Mouse (Mus musculus) hindbrain, embryonic 16.5 days (tissue): ENCODE measurements around the gene Nrxn3. TPM values are rescaled to one million over a fixed set of nuclear protein-coding genes. Genes with fewer than 3 reads are reported as not detected.

Experiments used
- ATAC-seq: fragments of 200-750 bp; cut with Nextera tagmentation; 2 replicates; pipeline ENCODE4 v1.8.0; 2017; ENCODE audit warnings: moderate TSS enrichment, moderate library complexity
- H3K27ac ChIP-seq: fragments of 300-500 bp; sonication (generic); 2 replicates; pipeline ENCODE4 v1.5.1; 2014; ENCODE audit warnings: low read depth, mild to moderate bottlenecking, control low read depth, low read length, moderate library complexity
- H3K27me3 ChIP-seq: fragments of 300-500 bp; sonication (generic); replicated peaks from 2 replicates; pipeline ENCODE4 v1.6.1; 2014; ENCODE audit warnings: low read length; ENCODE audit not compliant: control insufficient read depth, insufficient read depth
- H3K36me3 ChIP-seq: fragments of 300-500 bp; sonication (generic); 2 replicates; pipeline ENCODE4 v1.6.1; 2014; ENCODE audit warnings: mild to moderate bottlenecking, low read length, moderate library complexity, mixed read lengths; ENCODE audit not compliant: control insufficient read depth, insufficient read depth
- H3K4me1 ChIP-seq: fragments of 300-500 bp; sonication (generic); 2 replicates; pipeline ENCODE4 v1.6.1; 2014; ENCODE audit warnings: low read depth, low read length; ENCODE audit not compliant: control insufficient read depth, insufficient read depth
- H3K4me2 ChIP-seq: fragments of 300-500 bp; sonication (generic); 2 replicates; pipeline ENCODE4 v1.6.1; 2014; ENCODE audit warnings: mild to moderate bottlenecking, low read length, control low read depth, moderate library complexity
- H3K4me3 ChIP-seq: fragments of 300-500 bp; sonication (generic); 2 replicates; pipeline ENCODE4 v1.5.1; 2014; ENCODE audit warnings: mild to moderate bottlenecking, low read length, control low read depth, moderate library complexity
- H3K9ac ChIP-seq: fragments of 300-500 bp; sonication (generic); 2 replicates; pipeline ENCODE4 v1.6.1; 2014; ENCODE audit warnings: low read depth, mild to moderate bottlenecking, control low read depth, low read length, moderate library complexity
- H3K9me3 ChIP-seq: fragments of 300-500 bp; sonication (generic); 2 replicates; pipeline ENCODE4 v1.6.1; 2014; ENCODE audit warnings: mild to moderate bottlenecking, low read length, moderate library complexity; ENCODE audit not compliant: control insufficient read depth
- WGBS: fragments of 180-500 bp; shearing (Covaris S2); extraction: QIAGEN DNeasy Blood & Tissue Kit; methylation state at CpG from one replicate; pipeline ENCODE4 v1.1.7; 2014; 5-methylcytosine and 5-hydroxymethylcytosine counted together
- polyA plus RNA-seq: library from polyadenylated mRNA; unstranded; fragments of >200 nt; fragmentation: Nextera tagmentation; extraction: Ambion mirVana; gene quantifications from 2 replicates; pipeline ENCODE4 v1.2.1, GENCODE M21; 2015

Nrxn3 gene
- polyA plus RNA-seq, 1 experiment from 2014 or later: 99.6 TPM

DNA sequence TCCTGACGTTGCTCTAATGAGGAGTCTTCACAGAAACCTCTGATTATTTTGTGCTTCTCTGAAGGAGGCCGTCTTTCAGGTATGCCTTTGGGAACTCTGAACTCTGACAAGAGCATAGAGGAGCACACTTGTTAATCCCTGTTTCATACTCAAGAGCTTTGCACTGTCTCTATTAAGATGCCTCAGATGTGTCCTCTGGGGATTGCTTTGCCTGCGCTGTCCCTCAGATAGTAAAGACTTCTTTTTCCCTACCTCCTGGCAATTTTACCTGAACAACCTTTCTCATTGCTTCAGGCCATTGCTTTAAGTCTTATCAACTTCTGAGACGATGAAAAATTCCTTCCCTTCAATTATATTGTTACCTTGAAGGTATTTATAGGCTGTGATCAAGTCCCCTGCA, 1272.7 kb downstream of the Nrxn3 start:
- 74% methylated on average over 4 of the region's 4 CpGs for WGBS

GRCm38 (mm10) chr12:90010280-90010679, 1287.6 kb downstream of the Nrxn3 start:
- no peak overlapping the region for H3K27ac ChIP-seq
- no peak overlapping the region for H3K9ac ChIP-seq
- no peaks in the 10 kb centered on the region for H3K36me3 ChIP-seq
- 82% methylated on average over 2 of the region's 2 CpGs for WGBS
- no peaks in the 10 kb centered on the region for H3K4me1 ChIP-seq
- H3K4me3 ChIP-seq: no peak overlapping the region
- H3K9me3 ChIP-seq: no peaks in the 10 kb centered on the region
- H3K4me2 ChIP-seq: no peak overlapping the region
- ATAC-seq: no peak
- H3K27me3 ChIP-seq: no peaks in the 10 kb centered on the region

More for the DNA sequence above, 1272.7 kb downstream of the Nrxn3 start:
- Histone ChIP-seq H3K27ac (no peak overlapping the region), H3K36me3 (no peaks in the 10 kb centered on the region), H3K4me2 (no peak overlapping the region), H3K9ac (no peak overlapping the region), H3K4me1 (no peaks in the 10 kb centered on the region), H3K9me3 (no peaks in the 10 kb centered on the region), H3K27me3 (no peaks in the 10 kb centered on the region), H3K4me3 (no peak overlapping the region)
- no peak for ATAC-seq

GRCm38 (mm10) chr12:90013958-90014357, 1291.3 kb downstream of the Nrxn3 start:
- no peak overlapping the region for H3K4me2 ChIP-seq
- H3K27ac ChIP-seq: no peak overlapping the region
- no peak overlapping the region for H3K9ac ChIP-seq
- ATAC-seq: no peak
- no peaks in the 10 kb centered on the region for H3K4me1 ChIP-seq
- 31% methylated on average over 2 of the region's 2 CpGs for WGBS
- no peaks in the 10 kb centered on the region for H3K9me3 ChIP-seq
- no peaks in the 10 kb centered on the region for H3K36me3 ChIP-seq
- no peaks in the 10 kb centered on the region for H3K27me3 ChIP-seq
- H3K4me3 ChIP-seq: no peak overlapping the region

GRCm38 (mm10) chr12:90027023-90027422, 1304.3 kb downstream of the Nrxn3 start:
- peak; percentile 56; the same call in 1 of the 2 replicates for ATAC-seq
- no peaks in the 10 kb centered on the region for H3K36me3 ChIP-seq
- H3K27ac ChIP-seq: no peak overlapping the region
- H3K4me3 ChIP-seq: no peak overlapping the region
- no peaks in the 10 kb centered on the region for H3K27me3 ChIP-seq
- H3K9ac ChIP-seq: no peak overlapping the region
- H3K9me3 ChIP-seq: no peaks in the 10 kb centered on the region
- no peaks in the 10 kb centered on the region for H3K4me1 ChIP-seq
- no peak overlapping the region for H3K4me2 ChIP-seq
- 54% methylated on average over 3 of the region's 3 CpGs for WGBS

DNA sequence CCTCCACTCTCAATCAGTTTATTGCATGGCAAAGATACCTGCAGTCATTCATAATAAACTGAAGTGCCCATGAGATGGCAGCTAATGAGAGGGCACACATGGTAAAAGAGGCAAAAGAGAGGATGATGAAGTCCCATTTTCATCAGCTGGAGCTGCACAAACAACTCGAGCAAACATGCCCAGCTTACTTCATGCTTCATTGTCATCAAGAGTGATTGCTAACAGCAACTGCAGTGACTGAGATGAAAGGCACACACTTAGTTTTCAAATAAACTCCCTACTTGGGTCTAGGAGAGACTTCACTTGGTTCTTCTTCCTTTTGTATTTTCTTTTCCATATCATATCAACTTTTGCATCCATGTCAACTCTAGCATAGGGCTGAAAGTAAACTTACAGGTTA, 1318.4 kb downstream of the Nrxn3 start:
- 57% methylated on average over 1 of the region's 1 CpGs for WGBS
- Histone ChIP-seq H3K9me3 (no peaks in the 10 kb centered on the region), H3K4me2 (no peak overlapping the region)

GRCm38 (mm10) chr12:90056256-90056655, 1333.6 kb downstream of the Nrxn3 start:
- H3K4me3 ChIP-seq: no peak overlapping the region
- no peak for ATAC-seq
- WGBS: 93% methylated on average over 5 of the region's 5 CpGs
- no peak overlapping the region for H3K27ac ChIP-seq
- no peak overlapping the region for H3K9ac ChIP-seq
- no peaks in the 10 kb centered on the region for H3K36me3 ChIP-seq
- H3K9me3 ChIP-seq: no peaks in the 10 kb centered on the region
- H3K4me2 ChIP-seq: no peak overlapping the region
- H3K4me1 ChIP-seq: no peaks in the 10 kb centered on the region
- no peaks in the 10 kb centered on the region for H3K27me3 ChIP-seq

More for the DNA sequence above, 1318.4 kb downstream of the Nrxn3 start:
- Histone ChIP-seq H3K4me3 (no peak overlapping the region), H3K27ac (no peak overlapping the region), H3K36me3 (no peaks in the 10 kb centered on the region), H3K27me3 (no peaks in the 10 kb centered on the region), H3K9ac (no peak overlapping the region), H3K4me1 (no peaks in the 10 kb centered on the region)
- ATAC-seq: no peak

DNA sequence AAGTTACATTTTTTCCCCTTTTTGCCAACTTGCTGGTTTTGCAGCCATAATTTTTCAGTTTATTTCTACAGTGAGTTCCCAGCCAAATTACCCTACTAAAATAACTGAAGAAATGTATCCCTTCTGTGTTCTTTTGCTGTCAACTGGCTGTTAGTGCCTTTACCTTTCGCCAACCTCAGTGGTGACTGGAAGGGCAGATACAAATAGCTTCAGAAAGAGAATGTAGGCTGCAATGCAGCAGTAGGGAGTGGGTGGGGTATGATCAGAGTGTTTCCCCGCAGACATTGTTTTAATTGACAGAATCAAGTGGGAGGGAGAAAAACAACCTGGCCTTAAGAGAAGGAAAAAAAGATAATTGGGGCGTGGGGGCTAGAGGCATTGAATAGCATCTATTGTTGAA, 1337.1 kb downstream of the Nrxn3 start:
- WGBS: 77% methylated on average over 3 of the region's 3 CpGs
- no peak overlapping the region for H3K27ac ChIP-seq
- no peak overlapping the region for H3K4me2 ChIP-seq
- no peaks in the 10 kb centered on the region for H3K9me3 ChIP-seq
- no peaks in the 10 kb centered on the region for H3K27me3 ChIP-seq
- H3K9ac ChIP-seq: no peak overlapping the region
- H3K4me1 ChIP-seq: no peaks in the 10 kb centered on the region; the same call in 1 of the 2 replicates
- ATAC-seq: no peak
- H3K36me3 ChIP-seq: no peaks in the 10 kb centered on the region
- H3K4me3 ChIP-seq: no peak overlapping the region

DNA sequence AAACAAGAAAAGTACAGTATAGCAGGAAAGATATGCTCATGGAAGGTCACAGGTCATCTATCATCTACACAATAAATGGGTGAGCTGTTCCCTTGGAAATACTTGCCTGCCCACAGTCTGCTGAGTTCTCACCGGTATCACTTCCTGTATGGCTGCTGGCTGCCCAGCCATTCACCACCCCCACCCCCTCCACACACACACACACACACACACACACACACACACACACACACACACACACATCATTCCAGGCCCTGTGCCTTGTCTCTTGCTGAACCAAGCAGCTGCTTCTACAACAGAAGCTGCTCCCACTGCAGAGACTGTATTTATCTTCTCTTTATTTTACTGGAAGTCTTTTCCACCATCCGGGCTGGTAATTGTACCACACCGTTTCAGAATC, 1338.6 kb downstream of the Nrxn3 start:
- Histone ChIP-seq H3K4me2 (no peak overlapping the region), H3K9ac (no peak overlapping the region), H3K36me3 (no peaks in the 10 kb centered on the region), H3K4me1 (no peaks in the 10 kb centered on the region; the same call in 1 of the 2 replicates), H3K4me3 (no peak overlapping the region), H3K9me3 (no peaks in the 10 kb centered on the region), H3K27me3 (no peaks in the 10 kb centered on the region), H3K27ac (no peak overlapping the region)
- ATAC-seq: peak; percentile 48; the same call in 1 of the 2 replicates
- WGBS: 44% methylated on average over 3 of the region's 3 CpGs

DNA sequence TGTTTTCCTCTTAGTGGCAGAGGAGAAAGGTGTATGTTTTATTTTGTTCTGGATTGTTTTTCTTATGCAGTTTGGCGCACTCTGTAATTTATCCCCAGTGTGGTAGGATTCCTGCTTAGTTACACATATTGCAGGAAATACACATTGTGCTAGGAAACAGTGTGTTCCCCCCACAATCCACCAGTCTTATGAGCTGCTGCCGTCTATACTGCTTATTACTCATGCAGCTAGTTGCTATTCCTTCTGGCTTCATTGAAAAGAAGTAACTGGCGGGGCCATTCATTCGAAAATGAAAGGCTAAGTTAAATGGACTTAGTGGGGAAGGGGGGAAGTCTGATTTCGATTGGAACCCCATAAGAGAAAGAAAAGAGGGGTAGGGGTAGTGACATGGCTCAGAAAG, 1339.5 kb downstream of the Nrxn3 start:
- H3K9me3 ChIP-seq: no peaks in the 10 kb centered on the region
- no peaks in the 10 kb centered on the region for H3K36me3 ChIP-seq
- no peak overlapping the region for H3K27ac ChIP-seq
- no peaks in the 10 kb centered on the region; the same call in 1 of the 2 replicates for H3K4me1 ChIP-seq
- no peaks in the 10 kb centered on the region for H3K27me3 ChIP-seq
- no peak overlapping the region for H3K4me2 ChIP-seq
- H3K4me3 ChIP-seq: no peak overlapping the region
- H3K9ac ChIP-seq: no peak overlapping the region
- ATAC-seq: no peak
- WGBS: 47% methylated on average over 5 of the region's 5 CpGs

DNA sequence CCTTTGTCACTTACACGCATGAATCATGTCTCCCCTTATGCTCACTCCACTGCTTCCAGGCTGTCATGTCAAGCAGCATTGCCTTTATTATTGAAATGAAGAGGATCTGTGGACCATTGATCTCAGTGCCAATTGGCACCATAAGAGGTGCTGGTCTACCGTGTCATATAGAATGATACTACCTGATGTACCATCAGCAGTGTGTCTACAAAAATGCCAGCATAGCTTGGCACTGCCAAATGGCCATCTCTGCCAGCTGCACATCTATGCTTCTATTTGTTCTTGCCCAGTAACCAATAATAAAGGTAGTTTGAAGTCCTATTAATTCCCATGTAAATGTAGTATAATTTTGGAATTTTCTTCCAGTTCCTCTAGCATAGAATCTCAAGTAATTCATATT, 1340.8 kb downstream of the Nrxn3 start:
- H3K4me1 ChIP-seq: no peaks in the 10 kb centered on the region; the same call in 1 of the 2 replicates
- no peak for ATAC-seq
- no peak overlapping the region for H3K4me2 ChIP-seq
- no peaks in the 10 kb centered on the region for H3K9me3 ChIP-seq
- H3K4me3 ChIP-seq: no peak overlapping the region
- H3K27me3 ChIP-seq: no peaks in the 10 kb centered on the region
- 57% methylated on average over 2 of the region's 2 CpGs for WGBS
- H3K9ac ChIP-seq: no peak overlapping the region
- no peaks in the 10 kb centered on the region for H3K36me3 ChIP-seq
- H3K27ac ChIP-seq: no peak overlapping the region
